Mouse (Mus musculus): ENCODE results near the gene Vmn1r82. TPM values are rescaled to one million over a fixed set of nuclear protein-coding genes. Genes with fewer than 3 reads are reported as not detected.

Gene Vmn1r82
- total RNA-seq (2021): not detected
- long read RNA-seq, experiment 1: 0 reads
- long read RNA-seq, experiment 2: 0 reads

GRCm38 (mm10) chr7:12300130-12300529 lies at the start of gene Vmn1r82:
TSS of gene Vmn1r82 (plus strand) at chr7:12300430.
- DNase-seq: no peak

- DNase-seq: no peak
These were observed 32.1 kb upstream of the Vmn1r82 start, which contains the start of gene Vmn1r81 for GRCm38 (mm10) chr7:12268169-12268568. TSS of gene Vmn1r81 (minus strand) at chr7:12268269.

- DNase-seq: no peak
These were observed 29.2 kb downstream of the Vmn1r82 start, which contains the start of gene Vmn1r83 for GRCm38 (mm10) chr7:12329381-12329780. TSS of gene Vmn1r83 (minus strand) at chr7:12329481.

Other genes with a start within 250 kb of the Vmn1r82 start
- not detected for gene Vmn1r78, start 150.2 kb upstream of the Vmn1r82 start, total RNA-seq (2021)
- not detected for gene Vmn1r79, start 129.2 kb upstream of the Vmn1r82 start, total RNA-seq (2021)
- not detected for gene Vmn1r80, start 111.1 kb upstream of the Vmn1r82 start, total RNA-seq (2021)
- not detected for gene Vmn1r81, start 32.2 kb upstream of the Vmn1r82 start, total RNA-seq (2021)
- gene Vmn1r83, start 29.1 kb downstream of the Vmn1r82 start, total RNA-seq (2021): not detected
- gene Vmn1r84, start 68.8 kb downstream of the Vmn1r82 start, total RNA-seq (2021): not detected
- gene Zfp551, start 122.3 kb downstream of the Vmn1r82 start, total RNA-seq (2021): 1 to 10 TPM; 2.8 to 4.4 TPM
- 1 to 10 TPM; 7.9 to 9.5 TPM for gene Zfp606, start 177.9 kb downstream of the Vmn1r82 start, total RNA-seq (2021)
- not detected for gene 2900092C05Rik, start 212.1 kb downstream of the Vmn1r82 start, total RNA-seq (2021)